24 mouse cellular contexts compared by ENCODE assay signal in the genomic region with DNA sequence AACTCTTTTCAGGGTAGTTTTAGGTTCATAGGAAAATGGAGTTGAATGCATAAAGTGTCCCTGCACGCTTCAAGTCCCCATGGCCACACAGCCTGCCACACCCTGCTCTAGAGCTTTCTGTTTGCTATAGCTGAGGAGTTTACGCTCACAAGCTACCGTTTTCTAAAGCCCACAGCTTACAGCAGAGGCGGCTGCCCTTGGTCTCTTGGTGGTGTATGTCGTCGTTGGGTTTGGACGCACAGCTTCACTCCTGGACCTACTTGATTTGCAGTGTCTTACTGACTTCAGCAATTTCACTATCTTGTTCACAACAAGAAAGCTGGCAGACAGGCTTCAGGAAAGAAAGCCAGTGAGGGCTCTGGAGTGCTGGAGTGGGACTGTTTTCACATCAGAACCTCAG. TPM values are rescaled to one million over a fixed set of nuclear protein-coding genes. Genes with fewer than 3 reads are reported as not detected.
DNase-seq lines count a peak whose midpoint lies in the region; ATAC-seq and TF ChIP-seq lines count a peak whose summit lies in the region.
"Had no signal": no experiment of that assay in that cellular context is flagged by ENCODE, and none has a peak within 500 bp of the region (broad histone marks: within the 10 kb centered on the region; RNA-seq: fewer than 3 reads in every experiment).

No protein-coding gene starts in this region.

- no peak for DNase-seq in forebrain, postnatal 0 days
- DNase-seq in lung, postnatal 0 days (ENCODE audit: low spot score), result peak; percentile 24
- DNase-seq in lung, postnatal 25 days (ENCODE audit: low spot score), result no peak
- DNase-seq in layer of hippocampus, adult 9-10 months (ENCODE audit: low spot score), result no peak
- DNase-seq: adrenal gland, postnatal 14 days; cerebellum, adult 2 months; gastrocnemius, postnatal 14 days; kidney, adult 11 months; lung, postnatal 4 days; retina, postnatal 1 day; right cerebral cortex, postnatal 4 days had no signal

- H3K27ac ChIP-seq in forebrain, postnatal 0 days (ENCODE audit: low read depth, low read length), result 0 out of 2 replicates have a peak overlapping the region, but pooled peaks have one; percentile 5
- no peak overlapping the region for H3K27ac ChIP-seq in forebrain, embryonic 16.5 days (ENCODE audit: low read length)
- peak overlapping the region; percentile 9; the same call in 1 of the 2 replicates for H3K27ac ChIP-seq in lung, postnatal 0 days (ENCODE audit: low read length)
- peak overlapping the region; percentile 30 to 69 for H3K27ac ChIP-seq in heart, embryonic 14.5 days (replicated peaks in 1 of 2; ENCODE audit: control insufficient read depth in 1 of 2, insufficient read depth in 1 of 2, low read depth in 2 of 2, low read length in 2 of 2)
- no peak overlapping the region for H3K27ac ChIP-seq in neural tube, embryonic 15.5 days (replicated peaks)
- H3K27ac ChIP-seq: embryonic facial prominence, embryonic 12.5 days; forebrain, embryonic 15.5 days; hindbrain, embryonic 12.5 days; kidney, postnatal 0 days; left cerebral cortex, adult 2 months; liver, embryonic 15.5 days; midbrain, embryonic 10.5 days; neural tube, embryonic 13.5 days had no signal

- no peaks in the 10 kb centered on the region for H3K9me3 ChIP-seq in forebrain, postnatal 0 days (ENCODE audit: low read length)
- no peaks in the 10 kb centered on the region for H3K9me3 ChIP-seq in forebrain, embryonic 16.5 days (ENCODE audit: control insufficient read depth, low read length)
- no peaks in the 10 kb centered on the region for H3K9me3 ChIP-seq in lung, postnatal 0 days (ENCODE audit: low read length)
- H3K9me3 ChIP-seq in heart, embryonic 14.5 days (ENCODE audit: control insufficient read depth, low read length), result no peaks in the 10 kb centered on the region
- no peaks in the 10 kb centered on the region for H3K9me3 ChIP-seq in neural tube, embryonic 15.5 days (replicated peaks)
- H3K9me3 ChIP-seq: embryonic facial prominence, embryonic 12.5 days; forebrain, embryonic 15.5 days; hindbrain, embryonic 12.5 days; liver, embryonic 15.5 days; midbrain, embryonic 10.5 days; neural tube, embryonic 13.5 days had no signal

- no peak overlapping the region for H3K4me3 ChIP-seq in forebrain, postnatal 0 days (ENCODE audit: low read depth, low read length)
- H3K4me3 ChIP-seq in forebrain, embryonic 16.5 days (replicated peaks; ENCODE audit: low read length), result no peak overlapping the region
- H3K4me3 ChIP-seq in lung, postnatal 0 days (ENCODE audit: low read depth, low read length), result no peak overlapping the region
- no peak overlapping the region for H3K4me3 ChIP-seq in heart, embryonic 14.5 days (ENCODE audit: control insufficient read depth in 1 of 2, insufficient read depth in 1 of 2, low read depth in 1 of 2, low read length in 2 of 2)
- H3K4me3 ChIP-seq in neural tube, embryonic 15.5 days (replicated peaks), result no peak overlapping the region
- H3K4me3 ChIP-seq: embryonic facial prominence, embryonic 12.5 days; forebrain, embryonic 15.5 days; hindbrain, embryonic 12.5 days; left cerebral cortex, adult 2 months; liver, embryonic 15.5 days; midbrain, embryonic 10.5 days; neural tube, embryonic 13.5 days had no signal

- ATAC-seq in forebrain, postnatal 0 days, result no peak
- ATAC-seq in forebrain, embryonic 16.5 days, result no peak
- ATAC-seq in lung, postnatal 0 days, result no peak
- ATAC-seq in heart, embryonic 14.5 days (ENCODE audit: insufficient number of reproducible peaks, insufficient read depth, low FRiP score, low read depth), result no peak
- ATAC-seq in inflammation-experienced regulatory T-cells, adult 6 months, result peak; percentile 67
- no peak for ATAC-seq in neural tube, embryonic 15.5 days (ENCODE audit: low FRiP score)
- ATAC-seq: forebrain, embryonic 15.5 days had no signal

- no peaks in the 10 kb centered on the region for H3K36me3 ChIP-seq in forebrain, postnatal 0 days (ENCODE audit: insufficient read depth)
- no peaks in the 10 kb centered on the region for H3K36me3 ChIP-seq in forebrain, embryonic 16.5 days (ENCODE audit: control insufficient read depth, insufficient read depth)
- H3K36me3 ChIP-seq in lung, postnatal 0 days (ENCODE audit: insufficient read depth, low read length), result no peaks in the 10 kb centered on the region
- H3K36me3 ChIP-seq in heart, embryonic 14.5 days (ENCODE audit: control insufficient read depth, insufficient read depth, low read length), result no peaks in the 10 kb centered on the region
- H3K36me3 ChIP-seq in neural tube, embryonic 15.5 days, result no peaks in the 10 kb centered on the region
- H3K36me3 ChIP-seq: embryonic facial prominence, embryonic 12.5 days; forebrain, embryonic 15.5 days; hindbrain, embryonic 12.5 days; liver, embryonic 15.5 days; midbrain, embryonic 10.5 days; neural tube, embryonic 13.5 days had no signal

- H3K9ac ChIP-seq in forebrain, postnatal 0 days, result no peak overlapping the region
- H3K9ac ChIP-seq in forebrain, embryonic 16.5 days (replicated peaks; ENCODE audit: low read depth, low read length), result no peak overlapping the region
- H3K9ac ChIP-seq in lung, postnatal 0 days (replicated peaks; ENCODE audit: low read depth), result no peak overlapping the region
- peak overlapping the region; percentile 18; the same call in 1 of the 2 replicates for H3K9ac ChIP-seq in heart, embryonic 14.5 days (ENCODE audit: low read length)
- no peak overlapping the region for H3K9ac ChIP-seq in neural tube, embryonic 15.5 days (replicated peaks)
- H3K9ac ChIP-seq: embryonic facial prominence, embryonic 12.5 days; forebrain, embryonic 15.5 days; hindbrain, embryonic 12.5 days; liver, embryonic 15.5 days; neural tube, embryonic 13.5 days had no signal

- H3K4me2 ChIP-seq in forebrain, postnatal 0 days (ENCODE audit: low read depth), result no peak overlapping the region
- H3K4me2 ChIP-seq in forebrain, embryonic 16.5 days (ENCODE audit: low read length), result no peak overlapping the region
- H3K4me2 ChIP-seq in lung, postnatal 0 days (replicated peaks; ENCODE audit: low read depth, low read length), result 0 out of 2 replicates have a peak overlapping the region, but pooled peaks have one; percentile 12
- H3K4me2 ChIP-seq in heart, embryonic 14.5 days (ENCODE audit: low read length), result peak overlapping the region; percentile 29
- H3K4me2 ChIP-seq in neural tube, embryonic 15.5 days, result no peak overlapping the region
- H3K4me2 ChIP-seq: embryonic facial prominence, embryonic 12.5 days; forebrain, embryonic 15.5 days; hindbrain, embryonic 12.5 days; liver, embryonic 15.5 days; neural tube, embryonic 13.5 days had no signal

- TF ChIP-seq EP300 in lung, postnatal 0 days (IDR thresholded peaks at IDR 0.05), result no peak

- no peaks in the 10 kb centered on the region for H3K4me1 ChIP-seq in forebrain, postnatal 0 days (ENCODE audit: insufficient read depth)
- no peaks in the 10 kb centered on the region for H3K4me1 ChIP-seq in forebrain, embryonic 16.5 days (replicated peaks; ENCODE audit: control insufficient read depth, insufficient read depth, low read length)
- H3K4me1 ChIP-seq in lung, postnatal 0 days (ENCODE audit: insufficient read depth, low read depth, low read length), result no peaks in the 10 kb centered on the region
- H3K4me1 ChIP-seq in heart, embryonic 14.5 days (ENCODE audit: control insufficient read depth in 2 of 2, insufficient read depth in 2 of 2, low read length in 2 of 2), result peaks cover 8 to 10% of the 10 kb centered on the region in 2 experiments; a peak in 2 of 4 replicates
- H3K4me1 ChIP-seq in neural tube, embryonic 15.5 days, result no peaks in the 10 kb centered on the region
- H3K4me1 ChIP-seq: embryonic facial prominence, embryonic 12.5 days; forebrain, embryonic 15.5 days; hindbrain, embryonic 12.5 days; liver, embryonic 15.5 days; midbrain, embryonic 10.5 days; neural tube, embryonic 13.5 days had no signal

- 69% methylated on average over 7 of the region's 7 CpGs for WGBS in forebrain, postnatal 0 days
- WGBS in forebrain, embryonic 16.5 days, result 79% methylated on average over 7 of the region's 7 CpGs
- 41% methylated on average over 7 of the region's 7 CpGs for WGBS in lung, postnatal 0 days
- 36% methylated on average over 7 of the region's 7 CpGs for WGBS in heart, embryonic 14.5 days
- 66% methylated on average over 7 of the region's 7 CpGs for WGBS in neural tube, embryonic 15.5 days

- no peak for TF ChIP-seq CTCF in forebrain, postnatal 0 days (IDR thresholded peaks at IDR 0.05; ENCODE audit: low read depth)
- no peak for TF ChIP-seq CTCF in lung, postnatal 0 days (IDR thresholded peaks at IDR 0.05)

- H3K27me3 ChIP-seq in forebrain, postnatal 0 days (ENCODE audit: insufficient read depth, low read length), result no peaks in the 10 kb centered on the region
- H3K27me3 ChIP-seq in forebrain, embryonic 16.5 days (replicated peaks; ENCODE audit: control insufficient read depth, insufficient read depth, low read length), result no peaks in the 10 kb centered on the region
- no peaks in the 10 kb centered on the region for H3K27me3 ChIP-seq in lung, postnatal 0 days (replicated peaks; ENCODE audit: insufficient read depth, low read length)
- no peaks in the 10 kb centered on the region for H3K27me3 ChIP-seq in heart, embryonic 14.5 days (ENCODE audit: control insufficient read depth, insufficient read depth, low read length)
- H3K27me3 ChIP-seq in neural tube, embryonic 15.5 days (replicated peaks), result no peaks in the 10 kb centered on the region
- H3K27me3 ChIP-seq: embryonic facial prominence, embryonic 12.5 days; forebrain, embryonic 15.5 days; hindbrain, embryonic 12.5 days; liver, embryonic 15.5 days; neural tube, embryonic 13.5 days had no signal

RNA-seq across cellular contexts. Expression of a gene that starts 24.8 kb away (rescaled TPM):
- 0.05 and 0.08 TPM in 2 replicates for total RNA-seq in forebrain, postnatal 0 days (2014; rRNA removed)
- polyA plus RNA-seq in forebrain, postnatal 0 days (2015; fragmentation: Nextera tagmentation; extraction: Ambion mirVana), result 0.06 and 0.13 TPM in 2 replicates
- polyA plus RNA-seq in forebrain, embryonic 16.5 days (2015; fragmentation: Nextera tagmentation; extraction: Ambion mirVana), result 0.09 TPM in 1 of 2 replicates, not detected in the other
- 0.25 and 0.30 TPM in 2 replicates for polyA plus RNA-seq in lung, postnatal 0 days (2015; fragmentation: Nextera tagmentation; extraction: Ambion mirVana)
- 0.18 and 0.36 TPM in 2 replicates for polyA plus RNA-seq in heart, embryonic 14.5 days (2014; fragmentation: Nextera tagmentation; extraction: Ambion mirVana)
- polyA plus RNA-seq in inflammation-experienced regulatory T-cells, adult 6 months (2017; shearing (Covaris generic)), result 100 to 1,000 TPM; 358 to 373 (median 359) TPM
- 0.12 and 1.8 TPM in 2 replicates for polyA plus RNA-seq in neural tube, embryonic 15.5 days (2015; fragmentation: Nextera tagmentation; extraction: Ambion mirVana)
- total RNA-seq: layer of hippocampus, adult 18-20 months had no signal
- polyA plus RNA-seq: cerebellum, adult 2 months; neural tube, embryonic 13.5 days had no signal

Comparison
In these comparisons a context has a peak if more than half of its experiments do, and no peak if none do; other contexts are left out.
1. H3K27ac ChIP-seq: peak in forebrain, postnatal 0 days (single experiment), lung, postnatal 0 days (single experiment) and heart, embryonic 14.5 days (2 of 2); none in forebrain, embryonic 16.5 days (single experiment) and neural tube, embryonic 15.5 days (single experiment).
2. H3K4me2 ChIP-seq: peak in lung, postnatal 0 days (single experiment) and heart, embryonic 14.5 days (single experiment); none in forebrain, postnatal 0 days (single experiment), forebrain, embryonic 16.5 days (single experiment) and neural tube, embryonic 15.5 days (single experiment).
3. RNA of a gene that starts 24.8 kb away (polyA plus RNA-seq): 358 to 373 TPM in inflammation-experienced regulatory T-cells, adult 6 months; 0.18 to 0.36 TPM in heart, embryonic 14.5 days, 0.25 to 0.30 TPM in lung, postnatal 0 days, 0.06 to 0.13 TPM in forebrain, postnatal 0 days, 0.12 to 1.8 TPM in neural tube, embryonic 15.5 days and 0.09 TPM in forebrain, embryonic 16.5 days; every median in the first group is over 100 times any median in the second.